Mouse (Mus musculus) adipocyte (in vitro differentiated cells): Measurements from ENCODE around the gene Clrn2.

Source experiments
- DNase-seq: peaks from one replicate; pipeline ENCODE4 v3.0.0-alpha.2; 2016; ENCODE audit warnings: low spot score

Clrn2 gene

GRCm38 (mm10) chr5:45510071-45510470 lies 56.5 kb downstream of the Clrn2 start:
- DNase-seq = no peak

- no peak for DNase-seq
Observed at GRCm38 (mm10) chr5:45512908-45513307, 59.4 kb downstream of the Clrn2 start.

GRCm38 (mm10) chr5:45513511-45513910 lies 60.0 kb downstream of the Clrn2 start:
- DNase-seq = no peak
